Mouse (Mus musculus) heart, postnatal 14 days (tissue): ENCODE data around the gene Cdc42bpb. TPM values are rescaled to one million over a fixed set of nuclear protein-coding genes. Genes with fewer than 3 reads are reported as not detected.

ENCODE experiments used
- DNase-seq, 2 experiments: peaks; one replicate each; pipeline ENCODE4 v3.0.0; 2021 to 2022
- intact Hi-C: fragments of 180-260 bp; cut with DNase I; formaldehyde crosslinking; loops from one replicate; pipeline ENCODE4 v1.15.1; 2025
- total RNA-seq, 2 experiments: library from RNA; stranded (reverse); gene quantifications; 2 replicates each; pipeline ENCODE4 v1.2.3; 2021

The Cdc42bpb gene
- total RNA-seq, 2 experiments from 2014 or later, result 73.0 to 82.1 TPM

GRCm38 (mm10) chr12:111394008-111394407 is 16.5 kb upstream of the Cdc42bpb start:
- intact Hi-C loops, result no loop called here
- no peak for DNase-seq

DNA sequence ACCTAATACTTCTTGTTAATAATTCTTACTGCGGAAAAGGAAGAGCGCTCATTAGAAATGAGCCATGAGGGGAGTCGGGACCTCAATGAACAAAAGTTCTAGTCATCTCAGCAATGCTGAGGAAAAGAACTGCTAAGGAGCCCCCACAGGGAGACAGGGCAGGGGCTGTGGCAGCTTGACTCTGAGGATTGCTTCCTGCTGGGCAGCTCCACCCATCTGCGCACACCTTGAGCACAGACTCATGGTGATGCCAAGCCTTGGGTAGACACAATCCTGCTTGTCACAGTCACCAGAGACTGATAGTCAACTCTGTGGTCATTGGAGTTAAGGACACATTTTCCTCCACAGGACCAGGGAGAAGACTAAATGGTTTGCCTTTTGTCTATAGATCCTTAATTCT is 9.6 kb upstream of the Cdc42bpb start:
- intact Hi-C loops, result no loop called here
- no peak for DNase-seq

DNA sequence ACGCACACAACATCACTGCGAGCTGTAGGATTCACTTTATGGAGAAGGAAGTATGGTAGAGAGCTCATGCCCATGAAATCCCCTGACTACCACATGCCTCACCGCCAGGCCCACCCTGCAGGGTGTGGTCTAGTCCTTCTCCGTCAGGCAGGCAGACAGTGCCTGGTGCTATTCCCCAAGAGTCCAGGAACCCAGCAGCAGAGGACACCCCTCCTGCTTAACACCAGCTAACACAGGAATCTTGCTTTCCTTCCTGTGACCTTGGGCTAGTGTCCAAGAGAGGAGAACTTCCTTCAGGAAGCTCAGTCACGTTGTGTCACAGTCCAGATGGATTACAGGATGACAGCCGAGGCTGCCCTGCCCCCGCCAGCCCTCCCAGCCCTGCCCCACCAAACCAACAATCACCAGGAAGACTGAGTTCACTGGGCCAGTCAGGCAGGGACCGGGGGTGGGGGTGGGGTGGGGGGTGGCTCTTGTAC is 9.2 kb upstream of the Cdc42bpb start:
- peak; percentile 56 to 66 for DNase-seq
- intact Hi-C loops, result no loop called here

DNA sequence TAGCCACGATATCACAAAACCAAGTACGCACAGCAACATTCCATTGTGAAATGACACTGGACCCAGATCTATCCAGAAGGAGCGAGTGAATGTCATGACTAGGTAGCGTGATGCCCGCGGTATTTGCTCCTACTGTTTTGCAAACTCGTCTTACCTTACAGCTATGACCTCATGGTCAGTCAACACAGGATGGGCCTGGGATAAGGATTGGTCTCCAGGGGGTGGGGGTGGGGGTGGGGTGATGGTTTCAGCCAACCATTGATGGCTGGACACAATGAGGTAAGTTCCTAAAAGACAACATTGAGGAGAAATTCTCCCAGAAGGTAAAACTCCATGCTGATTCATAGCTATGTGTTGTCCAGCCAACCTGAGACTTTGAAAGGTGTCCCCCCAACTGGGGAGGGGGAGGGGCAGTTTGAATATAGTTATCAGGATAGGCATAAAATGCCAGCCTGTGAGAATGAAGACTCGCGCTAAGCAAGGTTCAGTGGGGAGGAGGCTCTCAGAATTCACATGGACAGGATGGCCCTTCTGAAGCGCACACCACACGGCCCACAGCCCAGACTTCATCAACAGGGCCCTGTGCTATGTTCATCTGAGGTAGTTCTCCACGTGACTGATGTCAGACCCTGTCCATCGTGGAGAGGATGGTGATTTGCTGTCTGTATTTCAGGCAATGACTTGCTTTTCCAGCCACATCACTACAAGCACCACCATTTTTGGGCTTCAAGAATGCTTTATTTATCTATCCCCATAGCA is 8.5 kb upstream of the Cdc42bpb start:
- intact Hi-C loops, result no loop called here

GRCm38 (mm10) chr12:111378812-111379211 is 1.3 kb upstream of the Cdc42bpb start:
- no peak for DNase-seq
- intact Hi-C loops, result no loop called here

More for the DNA sequence above, 8.5 kb upstream of the Cdc42bpb start:
- DNase-seq, result no peak

- peak; percentile 40 to 48 for DNase-seq
Observed at GRCm38 (mm10) chr12:111377986-111378490, 520 bp upstream of the Cdc42bpb start.

DNA sequence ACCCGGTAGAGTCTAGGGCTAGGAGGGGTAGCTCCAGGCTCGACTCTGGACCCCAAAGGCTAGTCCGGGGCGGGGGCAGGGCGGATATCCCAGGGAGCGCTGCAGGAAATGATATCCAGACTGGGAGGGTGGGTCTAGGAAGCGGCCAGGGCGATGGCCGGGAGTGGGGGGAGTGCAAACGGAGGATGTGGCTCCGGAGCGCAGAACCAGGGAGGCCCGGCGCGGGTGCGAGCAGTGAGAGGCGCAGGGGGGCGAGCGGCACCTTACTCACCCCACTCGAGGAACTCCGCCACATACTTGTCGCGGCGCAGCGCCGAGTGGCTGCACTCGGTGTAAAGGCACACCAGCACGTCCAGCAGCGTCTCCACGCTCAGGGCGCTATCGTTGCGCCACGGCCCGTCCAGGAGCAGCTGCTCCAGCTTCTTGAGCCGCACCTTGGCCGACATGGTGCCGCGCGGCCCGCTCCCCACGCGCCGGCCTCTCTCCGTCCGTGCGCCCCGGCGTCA is 639 bp downstream of the Cdc42bpb start:
- DNase-seq, result peak; percentile 73 to 78
- intact Hi-C loops, result loop anchor here (2.0 kb wide), 1 partner anchor 30 kb away; no protein-coding TSS in a partner anchor

More at GRCm38 (mm10) chr12:111377986-111378490, 520 bp upstream of the Cdc42bpb start:
- intact Hi-C loops, result loop anchor here (2.0 kb wide), 1 partner anchor 31 kb away; no protein-coding TSS in a partner anchor

DNA sequence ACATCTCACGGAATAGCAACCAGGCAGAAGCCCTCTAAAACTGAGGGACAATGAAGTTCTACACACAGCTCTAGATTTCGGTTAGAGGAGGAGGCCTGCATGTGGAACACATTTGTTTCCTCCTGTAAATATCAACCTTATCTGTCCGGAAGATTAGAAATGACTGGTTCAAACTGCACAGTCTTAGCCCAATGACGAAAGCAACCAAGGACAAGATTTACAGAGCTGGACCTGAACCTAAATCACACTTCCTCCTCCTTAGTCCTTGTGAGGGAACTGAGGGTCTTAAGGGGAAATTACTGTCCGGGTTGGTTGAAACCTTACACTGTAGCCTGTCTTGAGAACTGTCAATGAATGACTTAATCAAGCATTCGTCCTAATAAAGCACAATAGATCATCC is 1.5 kb downstream of the Cdc42bpb start:
- intact Hi-C loops, result loop anchor here (2.0 kb wide), 1 partner anchor 29 kb away; no protein-coding TSS in a partner anchor

GRCm38 (mm10) chr12:111375559-111375958 is 2.0 kb downstream of the Cdc42bpb start:
- intact Hi-C loops, result no loop called here
- DNase-seq, result no peak

More for the DNA sequence above, 1.5 kb downstream of the Cdc42bpb start:
- no peak for DNase-seq

GRCm38 (mm10) chr12:111374727-111375126 is 2.8 kb downstream of the Cdc42bpb start:
- intact Hi-C loops, result no loop called here
- DNase-seq, result no peak

DNA sequence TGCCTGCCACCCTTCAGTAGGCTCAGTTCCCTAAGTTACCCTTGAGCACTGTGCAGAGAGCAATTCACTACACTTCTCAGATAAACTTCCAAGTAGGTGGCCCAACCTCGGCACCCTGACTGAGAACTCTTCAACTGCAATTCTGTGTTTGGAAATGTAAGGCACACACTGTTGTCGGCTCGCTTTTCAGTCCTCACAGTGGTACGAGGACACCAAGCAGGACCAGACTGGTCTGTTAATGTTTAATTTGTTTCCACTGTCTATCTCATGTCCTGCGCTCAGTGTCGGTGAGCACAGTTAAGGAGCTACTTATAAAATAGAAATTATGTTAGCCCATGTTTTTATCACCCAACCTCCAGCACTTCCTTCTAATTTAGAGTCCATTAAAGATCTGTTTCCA is 4.1 kb downstream of the Cdc42bpb start:
- intact Hi-C loops, result no loop called here
- no peak for DNase-seq

DNA sequence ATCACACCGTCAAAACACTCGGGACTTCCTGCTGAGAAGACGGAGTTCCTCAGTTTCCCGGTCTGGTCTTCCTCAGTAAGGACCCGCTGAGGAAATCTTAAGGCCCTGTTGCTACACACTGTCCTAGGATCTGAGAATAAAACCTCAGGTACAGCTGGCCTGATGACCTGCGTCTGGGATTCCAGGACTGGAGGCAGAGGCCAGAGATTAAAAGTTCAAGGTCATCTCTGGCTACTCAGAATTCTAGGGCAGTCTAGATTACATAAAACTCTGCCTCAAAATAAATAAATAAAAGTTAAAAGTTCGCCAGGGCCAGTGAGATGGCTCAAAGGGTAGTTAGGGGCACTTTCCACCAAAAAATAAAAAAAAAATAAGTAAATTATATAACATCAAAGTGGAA is 5.6 kb downstream of the Cdc42bpb start:
- intact Hi-C loops, result no loop called here
- no peak for DNase-seq

DNA sequence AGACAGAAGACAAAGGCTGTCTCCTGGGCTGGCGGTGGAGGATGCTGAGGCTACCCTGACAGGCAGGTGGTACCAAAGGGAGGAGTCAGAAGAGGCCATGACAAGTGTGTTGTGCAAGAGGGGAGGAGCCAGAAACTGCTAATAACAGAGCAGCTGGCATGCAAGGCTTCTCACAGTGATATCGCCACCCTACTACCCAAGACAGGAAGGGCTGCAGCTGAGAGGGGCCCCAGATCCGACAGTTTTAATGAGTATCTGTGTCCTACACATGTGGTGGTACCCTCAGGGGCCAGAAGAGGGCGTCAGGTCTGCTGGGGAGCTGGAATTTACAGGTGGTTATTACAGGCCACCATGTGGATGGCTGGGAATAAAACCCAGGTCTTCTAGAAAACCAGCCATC is 7.3 kb downstream of the Cdc42bpb start:
- intact Hi-C loops, result no loop called here
- no peak for DNase-seq

- intact Hi-C loops, result no loop called here
- no peak for DNase-seq
Observed at GRCm38 (mm10) chr12:111367065-111367464, 10.5 kb downstream of the Cdc42bpb start.

- no peak for DNase-seq
- intact Hi-C loops, result no loop called here
Observed at GRCm38 (mm10) chr12:111364234-111364633, 13.3 kb downstream of the Cdc42bpb start.

GRCm38 (mm10) chr12:111361319-111362098 is 16.0 kb downstream of the Cdc42bpb start:
- no peak for DNase-seq
- intact Hi-C loops, result loop anchor here (2.0 kb wide), 1 partner anchor 15 kb away; no protein-coding TSS in a partner anchor

GRCm38 (mm10) chr12:111360671-111361070 is 16.8 kb downstream of the Cdc42bpb start:
- DNase-seq, result no peak
- intact Hi-C loops, result no loop called here

DNA sequence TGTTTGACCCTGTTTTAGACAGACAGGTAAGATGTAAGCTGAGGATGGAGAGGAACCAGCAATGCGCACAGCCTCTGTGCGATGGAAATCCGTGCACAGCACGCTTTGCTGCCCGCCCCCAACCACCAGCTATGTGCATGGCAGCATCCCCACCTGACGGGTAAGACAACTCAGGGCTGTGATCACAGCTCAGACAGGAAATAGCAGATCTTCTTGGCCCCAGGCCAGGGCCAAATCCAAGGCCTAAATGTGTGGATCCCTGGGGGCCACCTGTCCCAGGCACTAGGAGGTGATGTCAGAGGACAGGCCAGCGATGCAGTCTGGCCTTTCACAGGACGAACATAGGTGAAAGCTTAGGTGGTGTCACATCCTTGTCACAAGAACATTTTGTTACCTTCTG is 21.3 kb downstream of the Cdc42bpb start:
- no peak for DNase-seq
- intact Hi-C loops, result no loop called here

GRCm38 (mm10) chr12:111354142-111354541 is 23.4 kb downstream of the Cdc42bpb start:
- no peak for DNase-seq
- intact Hi-C loops, result no loop called here

GRCm38 (mm10) chr12:111353439-111353915 is 24.0 kb downstream of the Cdc42bpb start:
- DNase-seq, result no peak
- intact Hi-C loops, result no loop called here

- DNase-seq, result no peak
- intact Hi-C loops, result no loop called here
Observed at GRCm38 (mm10) chr12:111353008-111353407, 24.5 kb downstream of the Cdc42bpb start.
